Mouse (Mus musculus) heart, embryonic 13.5 days (tissue): Measurements from ENCODE around the gene Cfd. TPM values are rescaled to one million over a fixed set of nuclear protein-coding genes. Genes with fewer than 3 reads are reported as not detected.

ENCODE experiments used
- ATAC-seq: fragments of 200-750 bp; cut with Nextera tagmentation; 2 replicates; pipeline ENCODE4 v1.8.0; 2017; ENCODE audit warnings: moderate TSS enrichment; ENCODE audit not compliant: insufficient number of reproducible peaks, low FRiP score, low TSS enrichment; ENCODE audit errors: extremely low read depth
- H3K27ac ChIP-seq: fragments of 300-500 bp; sonication (generic); replicated peaks from 2 replicates; pipeline ENCODE4 v1.5.1; 2015; ENCODE audit warnings: moderate library complexity, mild to moderate bottlenecking, inconsistent platforms
- H3K27me3 ChIP-seq: fragments of 300-500 bp; sonication (generic); replicated peaks from 2 replicates; pipeline ENCODE4 v1.6.1; 2015; ENCODE audit warnings: mild to moderate bottlenecking, inconsistent platforms
- H3K36me3 ChIP-seq: fragments of 300-500 bp; sonication (generic); 2 replicates; pipeline ENCODE4 v1.6.1; 2015; ENCODE audit warnings: mild to moderate bottlenecking, inconsistent platforms
- H3K4me1 ChIP-seq: fragments of 300-500 bp; sonication (generic); 2 replicates; pipeline ENCODE4 v1.6.1; 2015; ENCODE audit warnings: inconsistent platforms
- H3K4me2 ChIP-seq: fragments of 300-500 bp; sonication (generic); 2 replicates; pipeline ENCODE4 v1.6.1; 2015; ENCODE audit warnings: inconsistent platforms, mild to moderate bottlenecking, moderate library complexity
- H3K4me3 ChIP-seq: fragments of 300-500 bp; sonication (generic); 2 replicates; pipeline ENCODE4 v1.5.1; 2015; ENCODE audit warnings: moderate library complexity, mild to moderate bottlenecking, inconsistent platforms
- H3K9ac ChIP-seq: fragments of 300-500 bp; sonication (generic); 2 replicates; pipeline ENCODE4 v1.6.1; 2015; ENCODE audit warnings: inconsistent platforms, mild to moderate bottlenecking, moderate library complexity
- H3K9me3 ChIP-seq: fragments of 300-500 bp; sonication (generic); 2 replicates; pipeline ENCODE4 v1.6.1; 2016; ENCODE audit warnings: inconsistent platforms
- WGBS: fragments of 180-500 bp; shearing (Covaris S2); methylation state at CpG from one replicate; pipeline ENCODE4 v1.1.7; 2015; ENCODE audit warnings: mixed read lengths; 5-methylcytosine and 5-hydroxymethylcytosine counted together
- polyA plus RNA-seq: library from polyadenylated mRNA; unstranded; fragments of >200 nt; fragmentation: Nextera tagmentation; extraction: Ambion mirVana; gene quantifications from 2 replicates; pipeline ENCODE4 v1.2.1, GENCODE M21; 2015

Cfd gene
- polyA plus RNA-seq, result not detected in 2 replicates

- no peak within 1 kb of the TSS for H3K9ac ChIP-seq
- no peak for ATAC-seq
- WGBS, result 39% methylated on average over 5 of the region's 5 CpGs
- no peak within 1 kb of the TSS for H3K4me2 ChIP-seq
- peaks cover 19% of the 10 kb centered on the region for H3K27me3 ChIP-seq
- H3K27ac ChIP-seq, result no peak within 1 kb of the TSS
- H3K36me3 ChIP-seq, result peaks cover 15% of the 10 kb centered on the region
- H3K4me3 ChIP-seq, result no peak within 1 kb of the TSS
- H3K9me3 ChIP-seq, result no peaks in the 10 kb centered on the region
- H3K4me1 ChIP-seq, result peaks cover 7% of the 10 kb centered on the region; the same call in 1 of the 2 replicates
These were observed at the start of gene Cfd for GRCm38 (mm10) chr10:79890670-79891069. Gene Cfd, plus strand, starts transcription at chr10:79890853.

GRCm38 (mm10) chr10:79842322-79842721 lies 48.3 kb upstream of the Cfd start:
- Histone ChIP-seq H3K27me3 (no peaks in the 10 kb centered on the region), H3K4me3 (no peak overlapping the region), H3K27ac (0 out of 2 replicates have a peak overlapping the region, but pooled peaks have one; percentile 48), H3K9ac (no peak overlapping the region), H3K4me1 (peaks cover 38% of the 10 kb centered on the region), H3K36me3 (no peaks in the 10 kb centered on the region), H3K4me2 (no peak overlapping the region), H3K9me3 (no peaks in the 10 kb centered on the region)
- WGBS, result 67% methylated on average over 3 of the region's 3 CpGs
- no peak for ATAC-seq

GRCm38 (mm10) chr10:79843476-79843875 lies 47.2 kb upstream of the Cfd start:
- WGBS, result 61% methylated on average over 6 of the region's 6 CpGs
- no peak overlapping the region for H3K4me2 ChIP-seq
- ATAC-seq, result no peak
- no peaks in the 10 kb centered on the region for H3K9me3 ChIP-seq
- no peaks in the 10 kb centered on the region for H3K27me3 ChIP-seq
- no peak overlapping the region for H3K4me3 ChIP-seq
- no peak overlapping the region for H3K9ac ChIP-seq
- H3K4me1 ChIP-seq, result peaks cover 38% of the 10 kb centered on the region
- H3K27ac ChIP-seq, result no peak overlapping the region
- no peaks in the 10 kb centered on the region for H3K36me3 ChIP-seq

GRCm38 (mm10) chr10:79846553-79846952 lies 44.1 kb upstream of the Cfd start:
- Histone ChIP-seq H3K27me3 (no peaks in the 10 kb centered on the region), H3K4me3 (no peak overlapping the region), H3K9me3 (no peaks in the 10 kb centered on the region), H3K36me3 (no peaks in the 10 kb centered on the region), H3K4me2 (no peak overlapping the region), H3K27ac (no peak overlapping the region), H3K9ac (no peak overlapping the region), H3K4me1 (peaks cover 42% of the 10 kb centered on the region)
- no peak for ATAC-seq
- 47% methylated on average over 5 of the region's 5 CpGs for WGBS

- Histone ChIP-seq H3K9ac (no peak overlapping the region; the same call in 1 of the 2 replicates), H3K27ac (0 out of 2 replicates have a peak overlapping the region, but pooled peaks have one; percentile 20), H3K4me1 (peaks cover 38% of the 10 kb centered on the region), H3K4me3 (no peak overlapping the region), H3K4me2 (no peak overlapping the region), H3K36me3 (no peaks in the 10 kb centered on the region), H3K9me3 (no peaks in the 10 kb centered on the region), H3K27me3 (no peaks in the 10 kb centered on the region)
- no peak for ATAC-seq
- WGBS, result 77% methylated on average over 8 of the region's 8 CpGs
These were observed 40.6 kb upstream of the Cfd start for GRCm38 (mm10) chr10:79849941-79850628.

- H3K4me1 ChIP-seq, result peaks cover 45% of the 10 kb centered on the region
- WGBS, result 77% methylated on average over 3 of the region's 3 CpGs
- no peak overlapping the region for H3K4me3 ChIP-seq
- no peaks in the 10 kb centered on the region for H3K27me3 ChIP-seq
- H3K4me2 ChIP-seq, result peak overlapping the region; percentile 93
- peak overlapping the region; percentile 100 for H3K27ac ChIP-seq
- no peak for ATAC-seq
- no peaks in the 10 kb centered on the region for H3K9me3 ChIP-seq
- peaks cover 5% of the 10 kb centered on the region for H3K36me3 ChIP-seq
- peak overlapping the region; percentile 91 for H3K9ac ChIP-seq
These were observed 39.0 kb upstream of the Cfd start for GRCm38 (mm10) chr10:79851653-79852052.

- Histone ChIP-seq H3K27ac (peak overlapping the region; percentile 100), H3K36me3 (peaks cover 11% of the 10 kb centered on the region), H3K27me3 (no peaks in the 10 kb centered on the region), H3K4me1 (peaks cover 49% of the 10 kb centered on the region), H3K9me3 (no peaks in the 10 kb centered on the region), H3K4me2 (peak overlapping the region; percentile 93), H3K9ac (peak overlapping the region; percentile 91), H3K4me3 (peak overlapping the region; percentile 83)
- 44% methylated on average over 9 of the region's 9 CpGs for WGBS
- ATAC-seq, result no peak
These were observed 38.4 kb upstream of the Cfd start for GRCm38 (mm10) chr10:79852107-79852789.

- Histone ChIP-seq H3K9me3 (no peaks in the 10 kb centered on the region), H3K4me2 (peak overlapping the region; percentile 93), H3K9ac (peak overlapping the region; percentile 91), H3K27ac (peak overlapping the region; percentile 100), H3K27me3 (no peaks in the 10 kb centered on the region), H3K36me3 (peaks cover 17% of the 10 kb centered on the region), H3K4me3 (peak overlapping the region; percentile 83), H3K4me1 (peaks cover 54% of the 10 kb centered on the region)
- no peak for ATAC-seq
- 24% methylated on average over 8 of the region's 8 CpGs for WGBS
These were observed 37.8 kb upstream of the Cfd start for GRCm38 (mm10) chr10:79852827-79853226.

GRCm38 (mm10) chr10:79853392-79853791 lies 37.3 kb upstream of the Cfd start:
- peak overlapping the region; percentile 83 for H3K4me3 ChIP-seq
- no peaks in the 10 kb centered on the region for H3K27me3 ChIP-seq
- peak; percentile 20 for ATAC-seq
- H3K4me1 ChIP-seq, result peaks cover 60% of the 10 kb centered on the region
- H3K9ac ChIP-seq, result peak overlapping the region; percentile 91
- no peaks in the 10 kb centered on the region for H3K9me3 ChIP-seq
- WGBS, result under 1% methylated on average over 15 of the region's 15 CpGs
- H3K4me2 ChIP-seq, result peak overlapping the region; percentile 93
- peaks cover 22% of the 10 kb centered on the region for H3K36me3 ChIP-seq
- peak overlapping the region; percentile 100 for H3K27ac ChIP-seq

- Histone ChIP-seq H3K36me3 (peaks cover 29% of the 10 kb centered on the region), H3K4me2 (peak within 1 kb of the TSS; percentile 99), H3K9ac (peak within 1 kb of the TSS; percentile 93), H3K27me3 (no peaks in the 10 kb centered on the region), H3K27ac (peak within 1 kb of the TSS; percentile 100), H3K4me1 (peaks cover 67% of the 10 kb centered on the region), H3K4me3 (peak within 1 kb of the TSS; percentile 83), H3K9me3 (no peaks in the 10 kb centered on the region)
- under 1% methylated on average over 75 of the region's 75 CpGs for WGBS
- peak; percentile 88 for ATAC-seq
These were observed 36.5 kb upstream of the Cfd start, which contains the start of gene Ptbp1 for GRCm38 (mm10) chr10:79853860-79854795. Gene Ptbp1, plus strand, starts transcription at chr10:79854427.
